Mouse (Mus musculus) brain, adult 2 months (tissue): ENCODE data around the gene Hivep2.
A peak's percentile ranks its signal among the peaks of the same experiment; 100 is the strongest.

ENCODE experiments used
- DNase-seq: peaks from one replicate; pipeline ENCODE4 v3.0.0; 2011; ENCODE audit warnings: low read depth, low spot score

Hivep2 gene

DNA sequence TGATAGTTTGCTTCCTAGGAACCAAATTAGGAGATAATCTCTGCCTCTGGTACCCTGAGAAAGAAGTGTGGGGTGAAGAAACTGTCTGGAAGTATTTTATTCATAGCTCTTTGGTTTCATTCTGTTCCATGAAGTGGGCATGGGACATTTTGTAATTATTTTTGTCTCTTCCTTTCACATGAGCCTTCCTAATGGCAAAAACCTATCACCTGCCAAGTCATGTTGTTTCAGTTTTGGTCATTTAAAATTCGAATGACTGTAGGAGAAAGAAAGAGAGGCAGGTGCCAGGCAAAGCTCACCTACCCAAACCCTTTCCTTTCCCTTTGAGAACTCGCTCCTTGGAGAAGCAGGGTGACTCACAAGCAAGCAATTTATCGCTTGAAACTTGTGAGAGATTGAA is 53.3 kb downstream of the Hivep2 start:
- peak; percentile 33 for DNase-seq

GRCm38 (mm10) chr10:14020253-14020652 is 54.4 kb downstream of the Hivep2 start:
- DNase-seq, result no peak

DNA sequence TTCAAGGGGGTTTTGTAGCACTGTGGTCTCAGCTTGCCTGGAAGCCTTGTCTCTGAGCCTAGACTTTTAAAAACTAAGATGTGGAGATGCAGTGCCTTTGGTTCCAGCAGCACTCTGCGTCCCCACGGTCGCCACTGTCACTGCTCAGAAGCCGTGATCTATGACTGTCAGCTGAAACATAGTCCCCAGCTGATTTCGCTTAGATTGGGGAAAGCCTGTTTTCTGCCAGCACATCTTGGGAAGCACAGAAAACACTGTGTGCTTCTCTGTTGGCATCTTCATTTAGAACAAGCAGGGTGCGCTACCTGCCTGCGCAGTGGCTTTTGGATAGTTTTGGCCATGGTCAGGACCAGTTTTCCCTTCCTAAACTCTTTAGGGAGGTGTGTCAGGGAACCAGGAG is 59.1 kb downstream of the Hivep2 start:
- no peak for DNase-seq

GRCm38 (mm10) chr10:14027751-14028150 is 61.9 kb downstream of the Hivep2 start:
- DNase-seq, result no peak

GRCm38 (mm10) chr10:14028956-14029355 is 63.1 kb downstream of the Hivep2 start:
- DNase-seq, result peak; percentile 59

- no peak for DNase-seq
Measured at GRCm38 (mm10) chr10:14030458-14031035, 64.7 kb downstream of the Hivep2 start.

GRCm38 (mm10) chr10:14032532-14032931 is 66.7 kb downstream of the Hivep2 start:
- no peak for DNase-seq

- no peak for DNase-seq
Measured at GRCm38 (mm10) chr10:14034046-14034445, 68.2 kb downstream of the Hivep2 start.

DNA sequence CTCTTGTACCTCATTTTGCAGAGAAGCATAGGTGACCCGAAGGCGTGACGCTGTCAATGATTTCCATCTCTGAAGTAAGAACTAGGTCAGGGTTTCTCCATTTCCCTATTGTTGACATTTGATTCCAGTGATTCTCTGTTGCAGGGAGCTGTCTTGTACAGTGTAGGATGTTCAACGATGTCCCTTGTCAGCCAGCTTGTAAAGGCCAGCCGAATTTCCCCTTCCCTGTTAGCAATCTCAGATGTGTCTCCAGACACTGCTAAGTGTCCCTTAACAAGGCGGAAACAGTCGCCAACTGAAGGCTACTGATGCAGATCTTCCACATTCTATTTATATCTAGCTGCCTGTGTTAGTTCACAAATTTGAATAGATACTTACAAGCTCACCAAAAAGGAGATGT is 68.9 kb downstream of the Hivep2 start:
- DNase-seq, result peak; percentile 49

- DNase-seq, result no peak
Measured at GRCm38 (mm10) chr10:14035607-14036006, 69.7 kb downstream of the Hivep2 start.

DNA sequence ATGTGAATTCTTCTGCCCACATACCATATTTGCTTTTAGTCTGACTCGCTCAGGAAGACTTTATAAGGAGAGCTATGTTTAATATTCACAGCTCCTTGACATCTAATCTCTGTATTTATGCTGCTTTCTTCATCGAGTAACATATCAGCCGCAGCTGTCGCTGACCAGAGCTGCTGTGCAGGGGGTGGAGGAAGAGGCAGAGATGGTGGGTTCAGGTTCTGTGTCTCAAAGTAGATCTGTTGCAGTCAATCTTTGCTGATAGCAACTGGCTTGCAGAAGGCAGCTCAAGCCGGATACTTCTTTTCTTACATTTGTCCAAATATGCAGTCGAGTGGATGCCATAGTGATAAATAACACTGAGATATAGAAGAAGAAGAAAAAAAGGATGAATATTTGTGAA is 70.6 kb downstream of the Hivep2 start:
- no peak for DNase-seq

GRCm38 (mm10) chr10:14037977-14038489 is 72.2 kb downstream of the Hivep2 start:
- no peak for DNase-seq

- DNase-seq, result no peak
Measured at GRCm38 (mm10) chr10:14040716-14041470, 75.0 kb downstream of the Hivep2 start.

- peak; percentile 45 for DNase-seq
Measured at GRCm38 (mm10) chr10:14041606-14042005, 75.7 kb downstream of the Hivep2 start.

DNA sequence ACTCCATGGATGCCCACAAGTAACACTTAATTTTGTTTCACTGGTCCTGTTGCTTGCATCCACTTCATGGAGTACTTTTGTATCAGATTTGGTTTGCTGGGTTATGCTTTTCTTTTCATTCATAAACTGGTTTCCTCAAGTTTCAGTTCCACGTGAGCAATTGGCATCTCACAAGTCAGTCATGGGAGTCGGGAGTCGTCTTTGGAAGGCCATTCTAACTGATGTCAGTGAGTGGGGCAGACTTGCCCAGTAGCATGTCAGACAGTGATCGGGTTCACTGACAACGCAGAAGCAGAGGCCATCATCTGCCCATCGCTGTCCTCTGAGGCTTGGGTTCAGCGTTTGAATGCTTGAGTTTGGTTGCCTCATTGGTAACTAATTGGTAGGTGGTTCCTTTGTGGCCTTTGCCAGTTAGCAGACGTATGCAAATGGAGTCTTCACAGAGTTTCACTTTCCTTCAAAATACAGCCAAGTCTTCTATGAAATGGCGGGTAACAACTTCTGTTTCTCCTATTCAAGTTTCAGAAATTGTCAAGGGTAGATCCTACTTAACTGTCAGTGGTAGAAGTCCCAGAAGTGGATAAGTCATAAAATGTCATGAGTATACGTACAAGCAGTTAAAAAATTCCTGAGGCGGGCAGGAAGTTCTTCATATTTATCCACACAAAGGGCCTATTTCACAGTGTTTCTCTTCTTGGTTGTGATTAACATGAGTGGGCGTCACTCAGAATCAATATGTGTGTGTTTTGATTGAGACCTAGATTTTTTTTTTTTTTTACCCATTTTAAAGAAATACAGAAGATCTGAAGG is 76.9 kb downstream of the Hivep2 start:
- DNase-seq, result no peak

GRCm38 (mm10) chr10:14043349-14043710 is 77.5 kb downstream of the Hivep2 start:
- DNase-seq, result no peak

- no peak for DNase-seq
Measured at GRCm38 (mm10) chr10:14044046-14044782, 78.3 kb downstream of the Hivep2 start.

- no peak for DNase-seq
Measured at GRCm38 (mm10) chr10:14044783-14045392, 79.0 kb downstream of the Hivep2 start.

GRCm38 (mm10) chr10:14045745-14046144 is 79.9 kb downstream of the Hivep2 start:
- DNase-seq, result no peak

DNA sequence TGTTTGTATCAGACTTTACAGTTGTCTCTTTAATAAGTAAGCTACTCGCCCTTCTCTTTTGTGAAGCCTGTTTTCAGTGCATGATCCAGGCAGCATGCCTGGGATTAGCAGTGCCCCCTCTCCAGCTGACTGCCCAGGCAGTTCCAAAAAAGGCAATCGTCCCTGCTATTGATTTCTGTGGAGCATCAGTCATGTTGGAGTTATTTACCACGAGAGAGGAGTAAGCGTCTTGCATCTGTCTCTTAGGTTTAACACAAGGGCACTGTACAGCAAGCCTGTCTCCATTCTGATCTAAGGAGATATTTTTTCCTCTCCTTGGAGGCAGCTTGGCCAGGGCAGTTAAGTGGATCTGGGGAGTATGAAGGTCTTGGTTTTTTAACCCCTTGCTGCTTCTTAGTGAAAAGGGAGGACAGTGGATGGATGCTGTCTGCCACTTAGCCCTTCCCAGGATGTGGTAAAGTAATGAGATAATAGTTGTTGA is 80.3 kb downstream of the Hivep2 start:
- peak; percentile 40 for DNase-seq

- DNase-seq, result no peak
Measured at GRCm38 (mm10) chr10:14046935-14047334, 81.1 kb downstream of the Hivep2 start.
